Mouse (Mus musculus) ES-E14 (cell line): ENCODE measurements around the gene Plin2. TPM values are rescaled to one million over a fixed set of nuclear protein-coding genes. Genes with fewer than 3 reads are reported as not detected.
A peak's percentile ranks its signal among the peaks of the same experiment; 100 is the strongest.

Source experiments
- DNase-seq: peaks from one replicate; pipeline ENCODE4 v3.0.0-alpha.2; 2013; ENCODE audit warnings: low read depth, low spot score
- H3K27ac ChIP-seq: 2 replicates; pipeline ENCODE4 v1.5.1; 2012; ENCODE audit warnings: low read depth, mild to moderate bottlenecking, low read length, moderate library complexity, mixed read lengths; ENCODE audit not compliant: poor library complexity, insufficient read depth, severe bottlenecking
- H3K36me3 ChIP-seq: 2 replicates; pipeline ENCODE4 v1.6.1; 2012; ENCODE audit warnings: mild to moderate bottlenecking, low read length, moderate library complexity, mixed read lengths; ENCODE audit not compliant: control insufficient read depth, poor library complexity, insufficient read depth, severe bottlenecking
- H3K4me1 ChIP-seq, 2 experiments: fragments of 150-350 bp in 1 of 2; sonication (generic) in 1 of 2; 2 replicates each; pipeline ENCODE4 v1.6.1; 2012; ENCODE audit warnings: low read length in 2 of 2, mild to moderate bottlenecking in 1 of 2, mixed read lengths in 1 of 2; ENCODE audit not compliant: control insufficient read depth in 2 of 2, insufficient read depth in 2 of 2, poor library complexity in 1 of 2
- H3K4me3 ChIP-seq, 2 experiments: fragments of 150-350 bp in 1 of 2; sonication (generic) in 1 of 2; 2 replicates each; pipeline ENCODE4 v1.5.1; 2012; ENCODE audit warnings: low read length in 2 of 2, low read depth in 1 of 2, mild to moderate bottlenecking in 1 of 2, mixed read lengths in 1 of 2; ENCODE audit not compliant: insufficient read depth in 1 of 2, poor library complexity in 1 of 2, severe bottlenecking in 1 of 2
- H3K9ac ChIP-seq: 2 replicates; pipeline ENCODE4 v1.6.1; 2012; ENCODE audit warnings: low read depth, mild to moderate bottlenecking, low read length, mixed read lengths; ENCODE audit not compliant: poor library complexity, insufficient read depth, severe bottlenecking
- H3K9me3 ChIP-seq: fragments of 150-350 bp; sonication (generic); 2 replicates; pipeline ENCODE4 v1.6.1; 2012; ENCODE audit warnings: low read depth, mild to moderate bottlenecking, low read length; ENCODE audit not compliant: control insufficient read depth, insufficient read depth
- CHD2 ChIP-seq: IDR thresholded peaks from 2 replicates; pipeline ENCODE4 v1.6.1; 2014; ENCODE audit warnings: mild to moderate bottlenecking, low read depth, low read length, inconsistent platforms
- HCFC1 ChIP-seq: IDR thresholded peaks from 2 replicates; pipeline ENCODE4 v1.6.1; 2012; ENCODE audit warnings: low read length, inconsistent platforms, borderline replicate concordance; ENCODE audit not compliant: insufficient read depth
- MAFK ChIP-seq: IDR thresholded peaks from 2 replicates; pipeline ENCODE4 v1.6.1; 2014; ENCODE audit warnings: mild to moderate bottlenecking, low read depth, low read length, inconsistent platforms; ENCODE audit not compliant: insufficient read depth
- ZC3H11A ChIP-seq: IDR thresholded peaks from 2 replicates; pipeline ENCODE4 v1.6.1; 2012; ENCODE audit warnings: low read depth, mild to moderate bottlenecking, inconsistent platforms, low read length, borderline replicate concordance
- ZNF384 ChIP-seq: IDR thresholded peaks from 2 replicates; pipeline ENCODE4 v1.6.1; 2012; ENCODE audit warnings: low read depth, low read length, inconsistent platforms
- in situ Hi-C, 2 experiments: fragments of 600-800 bp; cut with MboI; formaldehyde crosslinking; loops; one replicate each; pipeline ENCODE4 v1.15.1; 2025; ENCODE audit warnings: low sequenced_read_pairs in 2 of 2, inconsistent platforms in 1 of 2; ENCODE audit not compliant: unreplicated experiment in 2 of 2
- total RNA-seq: library from RNA; depleted of rRNA; stranded (reverse); fragments of 300-350 nt; gene quantifications from 2 replicates; pipeline ENCODE4 v1.2.3, GENCODE M21; 2012

Plin2 gene
- total RNA-seq, 1 experiment = 106 TPM

- no peaks in the 10 kb centered on the region for H3K9me3 ChIP-seq
- in situ Hi-C loops = no loop called here
- no peak for TF ChIP-seq ZNF384
- TF ChIP-seq ZC3H11A = no peak
- no peak for TF ChIP-seq HCFC1
- no peak for TF ChIP-seq MAFK
- no peak for TF ChIP-seq CHD2
- peaks cover 3% of the 10 kb centered on the region in 2 experiments; a peak in 2 of 4 replicates for H3K4me1 ChIP-seq
- no peak for DNase-seq
- H3K27ac ChIP-seq = no peak overlapping the region
- H3K4me3 ChIP-seq = no peak overlapping the region
- 0 out of 2 replicates have a peak overlapping the region, but pooled peaks have one; percentile 32 for H3K9ac ChIP-seq
- H3K36me3 ChIP-seq = no peaks in the 10 kb centered on the region
Observed at GRCm38 (mm10) chr4:86712751-86713195, 42.9 kb upstream of the Plin2 start.

- H3K27ac ChIP-seq = no peak overlapping the region
- H3K9ac ChIP-seq = no peak overlapping the region
- H3K4me1 ChIP-seq = peaks cover 3% of the 10 kb centered on the region in 2 experiments; a peak in 2 of 4 replicates
- in situ Hi-C loops = no loop called here
- no peak for TF ChIP-seq MAFK
- no peak for TF ChIP-seq HCFC1
- TF ChIP-seq CHD2 = no peak
- no peak for TF ChIP-seq ZNF384
- TF ChIP-seq ZC3H11A = no peak
- H3K4me3 ChIP-seq = no peak overlapping the region; a peak in 1 of 4 replicates
- no peak for DNase-seq
- no peaks in the 10 kb centered on the region for H3K36me3 ChIP-seq
- no peaks in the 10 kb centered on the region for H3K9me3 ChIP-seq
Observed at GRCm38 (mm10) chr4:86710666-86711215, 40.9 kb upstream of the Plin2 start.

GRCm38 (mm10) chr4:86710034-86710650 is 40.3 kb upstream of the Plin2 start:
- peaks cover 3% of the 10 kb centered on the region in 2 experiments; a peak in 2 of 4 replicates for H3K4me1 ChIP-seq
- DNase-seq = no peak
- no peak for TF ChIP-seq ZNF384
- TF ChIP-seq CHD2 = no peak
- TF ChIP-seq HCFC1 = no peak
- no peak for TF ChIP-seq ZC3H11A
- no peak for TF ChIP-seq MAFK
- no peaks in the 10 kb centered on the region for H3K36me3 ChIP-seq
- H3K9me3 ChIP-seq = no peaks in the 10 kb centered on the region
- H3K9ac ChIP-seq = no peak overlapping the region
- in situ Hi-C loops = no loop called here
- no peak overlapping the region for H3K4me3 ChIP-seq
- H3K27ac ChIP-seq = no peak overlapping the region

DNA sequence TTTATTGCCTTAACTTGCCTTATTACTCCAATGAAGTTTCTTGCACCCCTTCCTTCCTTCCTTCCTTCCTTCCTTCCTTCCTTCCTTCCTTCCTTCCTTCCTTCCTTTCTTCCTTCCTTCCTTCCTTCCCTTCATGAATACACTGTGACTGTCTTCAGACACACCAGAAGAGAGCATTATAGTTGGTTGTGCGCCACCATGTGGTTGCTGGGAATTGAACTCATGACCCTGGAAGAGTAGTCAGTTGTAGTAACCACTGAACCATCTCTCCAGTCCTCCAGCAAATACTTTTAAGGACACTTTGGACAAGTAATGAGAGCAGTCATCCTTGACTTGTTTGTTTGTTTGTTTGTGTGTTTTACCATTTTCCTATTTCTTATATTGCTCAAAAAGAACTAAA is 38.9 kb upstream of the Plin2 start:
- Histone ChIP-seq H3K36me3 (no peaks in the 10 kb centered on the region), H3K27ac (no peak overlapping the region), H3K4me1 (peaks cover 3% of the 10 kb centered on the region in 2 experiments; a peak in 2 of 4 replicates), H3K4me3 (no peak overlapping the region), H3K9ac (no peak overlapping the region), H3K9me3 (no peaks in the 10 kb centered on the region)
- DNase-seq = no peak
- TF ChIP-seq HCFC1 (no peak), MAFK (no peak), ZC3H11A (no peak), ZNF384 (no peak), CHD2 (no peak)
- in situ Hi-C loops = no loop called here
